Mouse (Mus musculus): ENCODE measurements around the gene Smurf1. TPM values are rescaled to one million over a fixed set of nuclear protein-coding genes. Genes with fewer than 3 reads are reported as not detected.
A peak's percentile ranks its signal among the peaks of the same experiment; 100 is the strongest.

Smurf1 gene
- polyA plus RNA-seq, 1 experiment from 2014 or later, result 21.3 TPM

- Histone ChIP-seq H3K36me3 (ENCODE audit: control insufficient read depth, insufficient read depth, low read length) (no peaks in the 10 kb centered on the region), H3K9ac (ENCODE audit: low read length) (peak overlapping the region; percentile 91), H3K9me3 (ENCODE audit: control insufficient read depth, low read length) (no peaks in the 10 kb centered on the region), H3K4me1 (ENCODE audit: control insufficient read depth, insufficient read depth, low read length) (peaks cover 5% of the 10 kb centered on the region; the same call in 1 of the 2 replicates), H3K27me3 (ENCODE audit: control insufficient read depth, insufficient read depth, low read length) (no peaks in the 10 kb centered on the region), H3K27ac (ENCODE audit: low read depth, low read length) (peak overlapping the region; percentile 78; the same call in 1 of the 2 replicates), H3K4me2 (ENCODE audit: low read depth) (peak overlapping the region; percentile 53), H3K4me3 (ENCODE audit: low read depth, low read length) (peak overlapping the region; percentile 88)
- WGBS, result 3% methylated on average over 23 of the region's 56 CpGs
- peak; percentile 93 for DNase-seq (ENCODE audit: low spot score)
- peak; percentile 81 for ATAC-seq (ENCODE audit: insufficient read depth, low FRiP score, low TSS enrichment)
These were observed 592 bp downstream of the Smurf1 start for GRCm38 (mm10) chr5:144964872-144965638.

GRCm38 (mm10) chr5:144964465-144964864 is 1.2 kb downstream of the Smurf1 start:
- H3K4me1 ChIP-seq (ENCODE audit: control insufficient read depth, insufficient read depth, low read length), result peaks cover 5% of the 10 kb centered on the region; the same call in 1 of the 2 replicates
- 18% methylated on average over 7 of the region's 8 CpGs for WGBS
- H3K4me2 ChIP-seq (ENCODE audit: low read depth), result peak overlapping the region; percentile 53; the same call in 1 of the 2 replicates
- H3K27me3 ChIP-seq (ENCODE audit: control insufficient read depth, insufficient read depth, low read length), result no peaks in the 10 kb centered on the region
- H3K4me3 ChIP-seq (ENCODE audit: low read depth, low read length), result peak overlapping the region; percentile 88; the same call in 1 of the 2 replicates
- H3K9ac ChIP-seq (ENCODE audit: low read length), result no peak overlapping the region
- ATAC-seq (ENCODE audit: insufficient read depth, low FRiP score, low TSS enrichment), result peak; percentile 57
- no peak for DNase-seq (ENCODE audit: low spot score)
- H3K9me3 ChIP-seq (ENCODE audit: control insufficient read depth, low read length), result no peaks in the 10 kb centered on the region
- no peak overlapping the region for H3K27ac ChIP-seq (ENCODE audit: low read depth, low read length)
- H3K36me3 ChIP-seq (ENCODE audit: control insufficient read depth, insufficient read depth, low read length), result no peaks in the 10 kb centered on the region

- H3K9me3 ChIP-seq (ENCODE audit: control insufficient read depth, low read length), result no peaks in the 10 kb centered on the region
- H3K4me1 ChIP-seq (ENCODE audit: control insufficient read depth, insufficient read depth, low read length), result peaks cover 5% of the 10 kb centered on the region; the same call in 1 of the 2 replicates
- DNase-seq (ENCODE audit: low spot score) (peak; percentile 61), ATAC-seq (ENCODE audit: insufficient read depth, low FRiP score, low TSS enrichment) (peak; percentile 13; the same call in 1 of the 2 replicates)
- no peak overlapping the region for H3K4me3 ChIP-seq (ENCODE audit: low read depth, low read length)
- H3K27ac ChIP-seq (ENCODE audit: low read depth, low read length), result peak overlapping the region; percentile 46; the same call in 1 of the 2 replicates
- WGBS, result 11% methylated on average over 13 of the region's 13 CpGs
- H3K36me3 ChIP-seq (ENCODE audit: control insufficient read depth, insufficient read depth, low read length), result no peaks in the 10 kb centered on the region
- H3K27me3 ChIP-seq (ENCODE audit: control insufficient read depth, insufficient read depth, low read length), result no peaks in the 10 kb centered on the region
- peak overlapping the region; percentile 9 for H3K4me2 ChIP-seq (ENCODE audit: low read depth)
- no peak overlapping the region for H3K9ac ChIP-seq (ENCODE audit: low read length)
These were observed 1.8 kb downstream of the Smurf1 start for GRCm38 (mm10) chr5:144963817-144964261.

- Histone ChIP-seq H3K27ac (ENCODE audit: low read depth, low read length) (peak overlapping the region; percentile 46; the same call in 1 of the 2 replicates), H3K4me3 (ENCODE audit: low read depth, low read length) (no peak overlapping the region), H3K4me2 (ENCODE audit: low read depth) (peak overlapping the region; percentile 6; the same call in 1 of the 2 replicates), H3K9ac (ENCODE audit: low read length) (no peak overlapping the region), H3K27me3 (ENCODE audit: control insufficient read depth, insufficient read depth, low read length) (no peaks in the 10 kb centered on the region), H3K4me1 (ENCODE audit: control insufficient read depth, insufficient read depth, low read length) (peaks cover 5% of the 10 kb centered on the region; the same call in 1 of the 2 replicates), H3K9me3 (ENCODE audit: control insufficient read depth, low read length) (no peaks in the 10 kb centered on the region), H3K36me3 (ENCODE audit: control insufficient read depth, insufficient read depth, low read length) (no peaks in the 10 kb centered on the region)
- no peak for ATAC-seq (ENCODE audit: insufficient read depth, low FRiP score, low TSS enrichment)
- DNase-seq (ENCODE audit: low spot score), result no peak
- 59% methylated on average over 3 of the region's 3 CpGs for WGBS
These were observed 2.2 kb downstream of the Smurf1 start for GRCm38 (mm10) chr5:144963401-144963800.

GRCm38 (mm10) chr5:144958271-144958670 is 7.4 kb downstream of the Smurf1 start:
- H3K27me3 ChIP-seq (ENCODE audit: control insufficient read depth, insufficient read depth, low read length), result no peaks in the 10 kb centered on the region
- no peak overlapping the region for H3K27ac ChIP-seq (ENCODE audit: low read depth, low read length)
- no peaks in the 10 kb centered on the region for H3K4me1 ChIP-seq (ENCODE audit: control insufficient read depth, insufficient read depth, low read length)
- no peak overlapping the region for H3K9ac ChIP-seq (ENCODE audit: low read length)
- 88% methylated on average over 9 of the region's 9 CpGs for WGBS
- no peak overlapping the region for H3K4me3 ChIP-seq (ENCODE audit: low read depth, low read length)
- H3K36me3 ChIP-seq (ENCODE audit: control insufficient read depth, insufficient read depth, low read length), result no peaks in the 10 kb centered on the region
- H3K9me3 ChIP-seq (ENCODE audit: control insufficient read depth, low read length), result no peaks in the 10 kb centered on the region
- DNase-seq (ENCODE audit: low spot score), result no peak
- no peak overlapping the region for H3K4me2 ChIP-seq (ENCODE audit: low read depth)
- ATAC-seq (ENCODE audit: insufficient read depth, low FRiP score, low TSS enrichment), result no peak

- ATAC-seq (ENCODE audit: insufficient read depth, low FRiP score, low TSS enrichment), result no peak
These were observed 11.2 kb downstream of the Smurf1 start for GRCm38 (mm10) chr5:144954432-144954831.

GRCm38 (mm10) chr5:144952592-144952991 is 13.1 kb downstream of the Smurf1 start:
- no peak overlapping the region for H3K4me3 ChIP-seq (ENCODE audit: low read depth, low read length)
- H3K36me3 ChIP-seq (ENCODE audit: control insufficient read depth, insufficient read depth, low read length), result no peaks in the 10 kb centered on the region
- 87% methylated on average over 2 of the region's 2 CpGs for WGBS
- no peaks in the 10 kb centered on the region for H3K27me3 ChIP-seq (ENCODE audit: control insufficient read depth, insufficient read depth, low read length)
- peaks cover 2% of the 10 kb centered on the region; the same call in 1 of the 2 replicates for H3K4me1 ChIP-seq (ENCODE audit: control insufficient read depth, insufficient read depth, low read length)
- ATAC-seq (ENCODE audit: insufficient read depth, low FRiP score, low TSS enrichment) (no peak), DNase-seq (ENCODE audit: low spot score) (no peak)
- no peaks in the 10 kb centered on the region for H3K9me3 ChIP-seq (ENCODE audit: control insufficient read depth, low read length)
- H3K27ac ChIP-seq (ENCODE audit: low read depth, low read length), result no peak overlapping the region
- H3K4me2 ChIP-seq (ENCODE audit: low read depth), result no peak overlapping the region
- no peak overlapping the region for H3K9ac ChIP-seq (ENCODE audit: low read length)

More at GRCm38 (mm10) chr5:144954432-144954831, 11.2 kb downstream of the Smurf1 start:
- Histone ChIP-seq H3K36me3 (ENCODE audit: control insufficient read depth, insufficient read depth, low read length) (no peaks in the 10 kb centered on the region), H3K27ac (ENCODE audit: low read depth, low read length) (no peak overlapping the region), H3K4me3 (ENCODE audit: low read depth, low read length) (no peak overlapping the region), H3K27me3 (ENCODE audit: control insufficient read depth, insufficient read depth, low read length) (no peaks in the 10 kb centered on the region), H3K9ac (ENCODE audit: low read length) (no peak overlapping the region), H3K9me3 (ENCODE audit: control insufficient read depth, low read length) (no peaks in the 10 kb centered on the region), H3K4me1 (ENCODE audit: control insufficient read depth, insufficient read depth, low read length) (no peaks in the 10 kb centered on the region), H3K4me2 (ENCODE audit: low read depth) (no peak overlapping the region)
- DNase-seq (ENCODE audit: low spot score), result no peak
- WGBS, result 84% methylated on average over 7 of the region's 7 CpGs

- Histone ChIP-seq H3K4me3 (ENCODE audit: low read depth, low read length) (no peak overlapping the region), H3K27ac (ENCODE audit: low read depth, low read length) (no peak overlapping the region), H3K9me3 (ENCODE audit: control insufficient read depth, low read length) (no peaks in the 10 kb centered on the region), H3K27me3 (ENCODE audit: control insufficient read depth, insufficient read depth, low read length) (no peaks in the 10 kb centered on the region), H3K9ac (ENCODE audit: low read length) (no peak overlapping the region), H3K4me1 (ENCODE audit: control insufficient read depth, insufficient read depth, low read length) (peaks cover 2% of the 10 kb centered on the region; the same call in 1 of the 2 replicates), H3K4me2 (ENCODE audit: low read depth) (no peak overlapping the region), H3K36me3 (ENCODE audit: control insufficient read depth, insufficient read depth, low read length) (no peaks in the 10 kb centered on the region)
- ATAC-seq (ENCODE audit: insufficient read depth, low FRiP score, low TSS enrichment) (no peak), DNase-seq (ENCODE audit: low spot score) (no peak)
- 91% methylated on average over 5 of the region's 5 CpGs for WGBS
These were observed 15.1 kb downstream of the Smurf1 start for GRCm38 (mm10) chr5:144950428-144951051.
